In the genomic region with DNA sequence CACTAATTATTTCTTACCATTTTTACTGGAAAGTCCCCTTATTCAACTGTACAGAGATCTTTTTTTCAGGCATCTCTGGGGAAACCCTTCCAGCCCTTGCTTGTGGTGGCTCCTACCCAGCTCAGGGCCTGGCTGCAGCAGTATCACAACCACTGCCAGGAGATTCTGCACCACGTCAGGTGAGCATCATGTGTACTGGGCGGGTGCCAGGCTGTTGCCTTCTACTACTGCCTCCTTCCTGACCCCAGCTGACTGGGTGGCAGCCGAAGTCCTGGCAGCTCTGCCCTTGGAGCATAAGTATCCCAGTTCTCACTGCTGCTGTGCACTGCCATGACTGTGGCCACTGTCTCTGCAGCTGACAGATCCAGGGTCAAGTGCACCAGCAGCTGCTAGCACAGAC, we compare ENCODE assay signal across 25 mouse cellular contexts. TPM values are rescaled to one million over a fixed set of nuclear protein-coding genes. Genes with fewer than 3 reads are reported as not detected.
A peak's percentile ranks its signal among the peaks of the same experiment; 100 is the strongest.
DNase-seq lines count a peak whose midpoint lies in the region; ATAC-seq lines count a peak whose summit lies in the region.
"Had no signal": no experiment of that assay in that cellular context is flagged by ENCODE, and none has a peak within 500 bp of the region (broad histone marks: within the 10 kb centered on the region; RNA-seq: fewer than 3 reads in every experiment).

No protein-coding gene starts in this region.

- H3K27me3 ChIP-seq in kidney, embryonic 16.5 days (ENCODE audit: insufficient read depth, low read length) = no peaks in the 10 kb centered on the region
- no peaks in the 10 kb centered on the region for H3K27me3 ChIP-seq in hindbrain, embryonic 14.5 days (ENCODE audit: control insufficient read depth, insufficient read depth, low read length)
- H3K27me3 ChIP-seq: embryonic facial prominence, embryonic 12.5 days; forebrain, embryonic 13.5 days; hindbrain, embryonic 13.5 days; intestine, embryonic 15.5 days; Patski had no signal

- H3K9ac ChIP-seq in kidney, embryonic 16.5 days (replicated peaks; ENCODE audit: low read length) = no peak overlapping the region
- H3K9ac ChIP-seq in hindbrain, embryonic 14.5 days = no peak overlapping the region
- H3K9ac ChIP-seq: embryonic facial prominence, embryonic 12.5 days; forebrain, embryonic 13.5 days; hindbrain, embryonic 13.5 days; intestine, embryonic 15.5 days had no signal

- DNase-seq in gastrocnemius, adult 18-20 months (ENCODE audit: low spot score) = peak; percentile 19
- DNase-seq in gastrocnemius, postnatal 4 days (ENCODE audit: low spot score in 2 of 2) = no peak
- peak; percentile 72 for DNase-seq in kidney, adult 18-20 months
- DNase-seq in heart, postnatal 4 days = peak; percentile 83
- peak; percentile 11 for DNase-seq in skeletal muscle tissue, adult 2 months (ENCODE audit: low read depth, low spot score)
- no peak for DNase-seq in hindbrain, embryonic 14.5 days (ENCODE audit: low spot score)
- DNase-seq in ovary, adult 18-20 months (ENCODE audit: low spot score) = no peak
- DNase-seq: adrenal gland, adult 8-10 months; cerebellum, adult 9-11 months; left cerebral cortex, postnatal 4 days; liver; right cerebral cortex, adult 18-20 months; thymus, postnatal 36 days had no signal

- H3K4me3 ChIP-seq in kidney, embryonic 16.5 days (ENCODE audit: low read length) = no peak overlapping the region
- H3K4me3 ChIP-seq in hindbrain, embryonic 14.5 days (replicated peaks; ENCODE audit: low read length) = no peak overlapping the region
- H3K4me3 ChIP-seq: embryonic facial prominence, embryonic 12.5 days; erythroblast, embryonic 14.5 days; forebrain, embryonic 13.5 days; hindbrain, embryonic 13.5 days; intestine, embryonic 15.5 days; layer of hippocampus, adult 2 months; left cerebral cortex, adult 2 months had no signal

- H3K27ac ChIP-seq in kidney, embryonic 16.5 days (ENCODE audit: low read length) = no peak overlapping the region
- H3K27ac ChIP-seq in hindbrain, embryonic 14.5 days = no peak overlapping the region
- H3K27ac ChIP-seq: embryonic facial prominence, embryonic 12.5 days; forebrain, embryonic 13.5 days; hindbrain, embryonic 13.5 days; intestine, embryonic 15.5 days; left cerebral cortex, adult 2 months had no signal

- ATAC-seq in kidney, embryonic 16.5 days (ENCODE audit: low FRiP score, low TSS enrichment) = no peak
- no peak for ATAC-seq in hindbrain, embryonic 14.5 days (ENCODE audit: low FRiP score)
- ATAC-seq: CD4-positive, CD25-positive, alpha-beta regulatory T cell, adult 4 months; forebrain, embryonic 13.5 days; intestine, embryonic 15.5 days; lung, postnatal 0 days; Patski had no signal

- peaks cover 63% of the 10 kb centered on the region for H3K36me3 ChIP-seq in kidney, embryonic 16.5 days (ENCODE audit: insufficient read depth, low read length)
- peaks cover 92% of the 10 kb centered on the region for H3K36me3 ChIP-seq in hindbrain, embryonic 14.5 days (replicated peaks; ENCODE audit: control insufficient read depth, insufficient read depth)

- 98% methylated on average over 3 of the region's 3 CpGs for WGBS in kidney, embryonic 16.5 days
- WGBS in hindbrain, embryonic 14.5 days = 94% methylated on average over 3 of the region's 3 CpGs

- no peaks in the 10 kb centered on the region for H3K4me1 ChIP-seq in kidney, embryonic 16.5 days (ENCODE audit: insufficient read depth, low read length)
- H3K4me1 ChIP-seq in hindbrain, embryonic 14.5 days (replicated peaks; ENCODE audit: control insufficient read depth, insufficient read depth, low read length) = no peaks in the 10 kb centered on the region
- H3K4me1 ChIP-seq: embryonic facial prominence, embryonic 12.5 days; forebrain, embryonic 13.5 days; hindbrain, embryonic 13.5 days; intestine, embryonic 15.5 days had no signal

- no peak overlapping the region for H3K4me2 ChIP-seq in kidney, embryonic 16.5 days (replicated peaks; ENCODE audit: low read depth, low read length)
- no peak overlapping the region for H3K4me2 ChIP-seq in hindbrain, embryonic 14.5 days (replicated peaks)
- H3K4me2 ChIP-seq: embryonic facial prominence, embryonic 12.5 days; forebrain, embryonic 13.5 days; hindbrain, embryonic 13.5 days; intestine, embryonic 15.5 days; midbrain, embryonic 11.5 days had no signal

- H3K9me3 ChIP-seq in kidney, embryonic 16.5 days (ENCODE audit: low read length) = no peaks in the 10 kb centered on the region
- H3K9me3 ChIP-seq in hindbrain, embryonic 14.5 days (ENCODE audit: control insufficient read depth, low read length) = no peaks in the 10 kb centered on the region
- H3K9me3 ChIP-seq: embryonic facial prominence, embryonic 12.5 days; forebrain, embryonic 13.5 days; hindbrain, embryonic 13.5 days; intestine, embryonic 15.5 days had no signal

RNA-seq across cellular contexts. Expression of a gene that starts 19.6 kb away (rescaled TPM):
- total RNA-seq in gastrocnemius, adult 18-20 months (2021) = 10 to 100 TPM; 18.0 to 18.6 TPM
- total RNA-seq in gastrocnemius, postnatal 4 days (2021) = 10 to 100 TPM; 18.2 to 20.1 TPM
- polyA plus RNA-seq in kidney, embryonic 16.5 days (2015; fragmentation: Nextera tagmentation; extraction: Ambion mirVana) = 30.1 and 31.2 TPM in 2 replicates
- total RNA-seq in heart, postnatal 4 days (2021) = 10 to 100 TPM; 20.2 to 21.1 TPM
- 32.4 and 34.8 TPM in 2 replicates for polyA plus RNA-seq in hindbrain, embryonic 14.5 days (2014; fragmentation: Nextera tagmentation; extraction: Ambion mirVana)

Comparison
In these comparisons a context has a peak if more than half of its experiments do, and no peak if none do; other contexts are left out.
1. DNase-seq: peak in gastrocnemius, adult 18-20 months (single experiment), kidney, adult 18-20 months (single experiment), heart, postnatal 4 days (single experiment) and skeletal muscle tissue, adult 2 months (single experiment); none in gastrocnemius, postnatal 4 days (0 of 2), hindbrain, embryonic 14.5 days (single experiment) and ovary, adult 18-20 months (single experiment).